Mouse (Mus musculus) adrenal gland, postnatal 14 days (tissue): ENCODE measurements around the gene Prkcd. TPM values are rescaled to one million over a fixed set of nuclear protein-coding genes. Genes with fewer than 3 reads are reported as not detected.

Experiments used
- DNase-seq: peaks from one replicate; pipeline ENCODE4 v3.0.0; 2021; ENCODE audit warnings: mixed read lengths
- long read RNA-seq, 2 experiments: library from polyadenylated mRNA; stranded (forward); transcript quantifications; one replicate each; pipeline ENCODE4 v2.0.0; 2021
- total RNA-seq: library from RNA; stranded (reverse); gene quantifications from 2 replicates; pipeline ENCODE4 v1.2.3, GENCODE M21; 2021

Prkcd gene
- total RNA-seq, result 133 and 145 TPM in 2 replicates
- long read RNA-seq, experiment 1, transcript Prkcd-208 (18 exons, 2,851 nt), result minor isoform, 6 of 322 reads
- long read RNA-seq, experiment 1, transcript Prkcd-207 (18 exons, 2,777 nt), result major isoform, 250 of 322 reads
- long read RNA-seq, experiment 1, partial matches to known transcripts, result 26 of 322 reads
- long read RNA-seq, experiment 1, other reads (novel, unspliced or antisense), result 36 of 322 reads
- long read RNA-seq, experiment 2, transcript Prkcd-207 (18 exons, 2,777 nt), result major isoform, 96 of 123 reads
- long read RNA-seq, experiment 2, partial matches to known transcripts, result 13 of 123 reads
- long read RNA-seq, experiment 2, other reads (novel, unspliced or antisense), result 10 of 123 reads

- DNase-seq, result peak; percentile 92
These were observed at the start of gene Prkcd for GRCm38 (mm10) chr14:30625856-30626726. Gene Prkcd (minus strand): TSS chr14:30626210.

DNA sequence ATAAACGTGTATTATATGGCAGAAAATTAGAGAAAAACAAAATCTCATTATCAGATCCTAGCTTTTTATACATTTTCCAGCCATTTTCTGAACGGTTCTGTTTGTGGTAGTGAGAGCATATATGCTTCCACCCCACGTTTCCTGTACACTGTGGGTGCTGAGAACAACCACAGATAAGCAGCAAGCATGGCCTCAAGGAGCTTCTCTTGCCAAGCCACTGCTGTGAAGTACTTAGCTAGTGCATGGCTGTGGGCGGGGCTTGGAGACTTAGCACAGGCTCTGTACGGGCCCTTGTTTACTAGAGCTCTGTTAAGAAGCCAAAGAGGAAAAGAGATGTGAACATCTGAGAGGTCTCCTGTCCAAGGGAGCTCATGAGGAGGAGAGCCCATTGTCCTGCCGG is 48.9 kb upstream of the Prkcd start:
- no peak for DNase-seq

DNA sequence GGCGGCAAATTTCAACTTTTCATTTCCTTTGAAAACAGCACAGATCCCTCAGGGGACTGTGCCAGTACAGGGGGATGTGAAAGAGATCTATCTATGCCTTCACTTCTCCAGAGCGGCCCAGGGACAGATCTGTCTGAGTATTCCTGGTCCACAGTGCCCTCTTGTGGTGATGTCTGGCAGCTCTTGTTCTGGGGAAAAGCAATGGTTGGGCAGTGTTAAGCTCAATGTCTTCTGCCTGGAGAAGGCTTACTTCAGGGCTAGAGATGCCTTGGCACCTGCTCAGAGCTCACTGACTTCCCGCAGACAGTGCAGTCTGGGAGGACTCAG is 45.9 kb upstream of the Prkcd start:
- DNase-seq, result peak; percentile 93

DNA sequence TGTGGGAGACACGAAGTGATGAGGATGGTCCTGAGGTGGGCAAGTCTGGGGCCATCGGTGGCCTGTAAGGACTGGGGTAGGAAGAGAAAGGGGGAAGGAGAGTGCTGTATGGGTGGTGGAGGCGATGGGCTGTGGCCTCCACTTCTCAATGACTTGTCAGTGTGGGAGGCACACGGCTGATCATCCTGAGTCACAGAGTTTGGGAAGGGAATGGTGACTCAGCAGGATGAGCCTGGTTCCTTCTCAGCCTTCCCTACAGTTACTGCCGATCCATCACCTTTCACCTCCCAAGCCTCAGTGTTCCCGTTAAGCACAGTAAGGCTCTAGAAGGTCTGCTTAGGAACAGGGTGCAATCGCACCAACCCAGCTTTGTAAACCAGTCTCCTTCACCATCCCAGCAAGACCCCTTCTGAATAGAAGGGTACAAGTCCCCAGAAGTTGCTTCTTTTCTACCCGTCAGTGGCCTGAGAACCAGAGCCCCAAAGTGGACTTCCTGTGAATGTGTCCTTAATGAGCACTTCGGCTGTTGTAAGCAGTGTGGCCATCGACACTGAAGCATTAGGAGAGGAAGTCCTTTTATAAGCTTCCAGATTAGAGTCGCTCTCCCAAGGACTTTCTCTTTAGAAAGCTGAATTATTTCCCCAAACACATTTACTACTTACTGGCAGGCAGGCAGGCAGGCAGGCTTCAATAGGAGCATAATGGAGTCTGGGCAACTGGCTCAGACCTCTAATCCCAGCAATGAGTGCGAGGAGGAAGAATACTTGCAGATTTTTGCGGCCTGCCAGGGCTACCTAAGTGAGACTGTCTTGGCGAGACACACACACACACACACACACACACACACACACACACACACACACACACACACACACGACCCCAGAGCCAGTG is 45.3 kb upstream of the Prkcd start:
- peak; percentile 65 for DNase-seq

- DNase-seq, result peak; percentile 70
These were observed 44.2 kb upstream of the Prkcd start for GRCm38 (mm10) chr14:30670161-30670560.

GRCm38 (mm10) chr14:30666604-30667003 is 40.6 kb upstream of the Prkcd start:
- DNase-seq, result no peak

GRCm38 (mm10) chr14:30666061-30666460 is 40.1 kb upstream of the Prkcd start:
- DNase-seq, result no peak

- DNase-seq, result no peak
These were observed 29.5 kb upstream of the Prkcd start for GRCm38 (mm10) chr14:30655531-30655930.

DNA sequence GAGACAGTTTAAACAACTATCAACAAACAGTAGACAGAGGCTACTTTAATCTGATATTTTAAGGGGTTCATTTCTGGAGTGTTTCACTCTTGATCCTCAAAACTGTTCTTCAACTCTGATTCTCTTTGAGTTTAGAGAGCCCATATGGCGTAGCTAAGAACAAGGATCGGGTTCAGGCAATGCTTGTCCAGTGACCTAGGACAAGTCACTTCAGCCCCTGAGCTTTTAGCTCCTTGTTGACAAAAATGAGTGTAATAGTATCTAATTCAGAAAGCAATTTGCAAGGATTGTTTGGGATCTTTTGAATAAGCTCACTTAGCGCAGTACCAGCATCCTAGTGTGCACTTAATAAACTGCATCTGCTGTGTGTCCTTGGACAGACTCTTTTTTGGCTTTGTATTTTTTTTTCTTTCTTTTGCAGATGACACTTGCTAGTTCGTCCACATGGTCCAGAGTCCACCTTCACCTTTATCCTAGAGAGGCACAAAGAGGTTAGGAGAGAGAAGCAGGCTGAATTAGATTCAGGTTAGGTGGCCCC is 28.8 kb upstream of the Prkcd start:
- no peak for DNase-seq

GRCm38 (mm10) chr14:30653943-30654659 is 28.1 kb upstream of the Prkcd start, which contains the start of gene Rft1:
Gene Rft1 (plus strand): TSS chr14:30654360.
- DNase-seq, result peak; percentile 100

- DNase-seq, result peak; percentile 94
These were observed 25.0 kb upstream of the Prkcd start for GRCm38 (mm10) chr14:30650969-30651368.

- DNase-seq, result no peak
These were observed 23.7 kb upstream of the Prkcd start for GRCm38 (mm10) chr14:30649745-30650144.

DNA sequence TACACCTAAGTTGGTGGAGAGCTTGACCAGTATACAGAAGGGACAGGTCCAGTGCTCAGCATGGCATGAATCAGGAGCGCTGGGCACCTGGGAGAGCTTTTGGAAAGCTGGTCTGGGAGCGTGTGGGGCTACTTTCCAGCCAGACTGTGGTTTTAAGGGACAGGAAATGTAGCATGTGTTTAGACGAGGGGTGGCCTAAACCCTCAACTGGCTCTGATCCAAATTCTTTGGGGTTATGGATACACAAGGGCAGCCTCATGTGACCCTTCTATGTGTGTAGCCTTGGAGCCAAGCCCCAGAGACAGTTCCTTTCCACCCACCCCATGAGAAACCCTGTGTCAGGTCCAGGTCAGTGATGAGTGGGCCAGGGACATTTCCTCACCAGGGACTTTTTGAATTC is 22.5 kb upstream of the Prkcd start:
- no peak for DNase-seq

DNA sequence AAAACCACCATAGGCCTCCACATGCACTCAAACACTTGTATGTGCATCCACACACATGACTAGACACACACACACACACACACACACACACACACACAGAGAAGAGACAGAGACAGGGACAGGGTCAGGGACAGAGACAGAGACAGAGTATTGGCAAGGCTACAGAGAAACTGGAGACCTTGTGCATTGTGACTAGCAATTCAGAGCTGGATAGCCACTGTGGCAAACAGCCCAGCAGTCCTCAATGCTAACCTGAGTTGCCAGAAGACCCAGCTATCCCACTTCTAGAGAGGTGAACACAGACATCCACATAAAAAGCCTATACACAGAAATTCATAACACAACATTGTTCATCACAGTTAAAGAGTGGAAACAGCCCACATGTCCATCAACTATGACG is 20.5 kb upstream of the Prkcd start:
- peak; percentile 55 for DNase-seq

DNA sequence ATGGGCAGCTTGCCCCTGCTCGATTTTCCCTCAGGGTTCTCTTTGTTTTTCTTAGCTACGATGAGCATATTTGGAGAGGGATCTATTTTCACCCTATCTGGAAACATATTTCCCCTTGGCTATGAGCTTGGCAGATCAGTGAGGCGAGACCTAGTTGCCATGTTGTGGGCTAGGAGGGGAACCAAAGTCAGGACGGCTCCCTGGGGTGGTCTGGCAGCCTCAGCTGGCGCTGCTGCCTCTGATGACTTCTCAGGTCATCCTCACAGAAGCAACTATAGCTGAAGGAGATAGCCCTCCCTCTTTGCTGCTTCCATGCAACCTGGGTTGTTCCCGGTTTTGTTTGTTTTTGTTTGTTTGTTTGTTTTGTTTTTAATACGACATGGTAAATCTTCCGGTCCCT is 19.1 kb upstream of the Prkcd start:
- DNase-seq, result no peak

GRCm38 (mm10) chr14:30644026-30644425 is 18.0 kb upstream of the Prkcd start:
- DNase-seq, result no peak

- DNase-seq, result no peak
These were observed 15.7 kb upstream of the Prkcd start for GRCm38 (mm10) chr14:30641748-30642147.

- peak; percentile 69 for DNase-seq
These were observed 12.7 kb upstream of the Prkcd start for GRCm38 (mm10) chr14:30638686-30639085.

DNA sequence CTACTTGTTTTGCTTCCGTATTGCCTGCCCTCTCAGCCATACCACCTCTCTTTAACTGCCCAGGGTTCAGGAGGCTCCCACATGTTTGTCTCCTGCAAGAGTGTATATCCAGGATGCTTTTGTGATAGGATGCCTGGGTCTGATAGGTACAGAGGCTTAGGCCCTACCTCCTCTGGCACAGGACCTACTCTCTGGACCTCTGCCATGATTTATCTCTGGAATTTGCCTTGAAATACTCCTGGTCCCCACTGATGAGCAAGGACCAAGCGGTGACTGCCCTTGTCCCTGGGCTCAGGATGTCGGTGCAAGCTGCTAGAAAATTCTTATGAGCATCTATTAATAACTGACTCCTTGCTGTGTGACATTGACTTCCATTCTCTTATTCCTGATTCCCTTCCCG is 12.0 kb upstream of the Prkcd start:
- peak; percentile 80 for DNase-seq

DNA sequence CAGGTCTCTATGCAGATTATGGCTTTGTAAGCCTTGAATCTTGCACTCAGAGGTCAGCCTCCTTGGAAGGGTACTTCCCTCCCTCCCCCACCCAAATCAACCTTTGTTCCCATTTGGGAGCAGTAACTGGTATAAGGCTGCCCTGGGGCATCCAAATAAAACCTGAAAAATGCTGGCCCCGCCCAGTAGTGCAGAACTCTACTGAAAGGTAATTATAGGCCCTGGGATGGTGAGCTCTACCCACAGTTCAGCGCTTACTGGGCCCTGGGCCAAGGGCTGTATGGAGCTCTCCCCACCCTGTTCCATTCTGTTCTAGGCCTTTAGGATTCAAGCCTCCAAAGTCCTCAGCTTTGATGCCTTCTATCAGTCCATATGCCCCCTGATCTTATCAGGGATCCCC is 11.1 kb upstream of the Prkcd start:
- no peak for DNase-seq

GRCm38 (mm10) chr14:30636499-30636898 is 10.5 kb upstream of the Prkcd start:
- peak; percentile 66 for DNase-seq
